Mouse (Mus musculus) embryonic facial prominence, embryonic 13.5 days (tissue): ENCODE measurements around the gene Ctnna2. TPM values are rescaled to one million over a fixed set of nuclear protein-coding genes. Genes with fewer than 3 reads are reported as not detected.

Experiments used
- ATAC-seq: fragments of 200-750 bp; cut with Nextera tagmentation; 2 replicates; pipeline ENCODE4 v1.8.0; 2017; ENCODE audit warnings: low read depth; ENCODE audit not compliant: insufficient number of reproducible peaks, insufficient read depth, low FRiP score, low TSS enrichment
- H3K27ac ChIP-seq: fragments of 300-500 bp; sonication (generic); 2 replicates; pipeline ENCODE4 v1.5.1; 2015; ENCODE audit warnings: moderate library complexity, mild to moderate bottlenecking, inconsistent platforms
- H3K27me3 ChIP-seq: fragments of 300-500 bp; sonication (generic); 2 replicates; pipeline ENCODE4 v1.6.1; 2015; ENCODE audit warnings: mild to moderate bottlenecking, inconsistent platforms
- H3K36me3 ChIP-seq: fragments of 300-500 bp; sonication (generic); 2 replicates; pipeline ENCODE4 v1.6.1; 2015; ENCODE audit warnings: mild to moderate bottlenecking, inconsistent platforms
- H3K4me1 ChIP-seq: fragments of 300-500 bp; sonication (generic); 2 replicates; pipeline ENCODE4 v1.6.1; 2015; ENCODE audit warnings: inconsistent platforms
- H3K4me2 ChIP-seq: fragments of 300-500 bp; sonication (generic); 2 replicates; pipeline ENCODE4 v1.6.1; 2015; ENCODE audit warnings: moderate library complexity, mild to moderate bottlenecking, inconsistent platforms
- H3K4me3 ChIP-seq: fragments of 300-500 bp; sonication (generic); 2 replicates; pipeline ENCODE4 v1.5.1; 2015; ENCODE audit warnings: mild to moderate bottlenecking, inconsistent platforms
- H3K9ac ChIP-seq: fragments of 300-500 bp; sonication (generic); 2 replicates; pipeline ENCODE4 v1.6.1; 2015; ENCODE audit warnings: mild to moderate bottlenecking, inconsistent platforms
- H3K9me3 ChIP-seq: fragments of 300-500 bp; sonication (generic); 2 replicates; pipeline ENCODE4 v1.6.1; 2016; ENCODE audit warnings: inconsistent platforms
- WGBS: fragments of 180-500 bp; shearing (Covaris S2); methylation state at CpG from one replicate; pipeline ENCODE4 v1.1.7; 2015; ENCODE audit warnings: mixed read lengths; 5-methylcytosine and 5-hydroxymethylcytosine counted together
- polyA plus RNA-seq: library from polyadenylated mRNA; unstranded; fragments of >200 nt; fragmentation: Nextera tagmentation; extraction: Ambion mirVana; gene quantifications from 2 replicates; pipeline ENCODE4 v1.2.1, GENCODE M21; 2015

Gene Ctnna2
- polyA plus RNA-seq, 1 experiment from 2014 or later: 9.1 TPM

DNA sequence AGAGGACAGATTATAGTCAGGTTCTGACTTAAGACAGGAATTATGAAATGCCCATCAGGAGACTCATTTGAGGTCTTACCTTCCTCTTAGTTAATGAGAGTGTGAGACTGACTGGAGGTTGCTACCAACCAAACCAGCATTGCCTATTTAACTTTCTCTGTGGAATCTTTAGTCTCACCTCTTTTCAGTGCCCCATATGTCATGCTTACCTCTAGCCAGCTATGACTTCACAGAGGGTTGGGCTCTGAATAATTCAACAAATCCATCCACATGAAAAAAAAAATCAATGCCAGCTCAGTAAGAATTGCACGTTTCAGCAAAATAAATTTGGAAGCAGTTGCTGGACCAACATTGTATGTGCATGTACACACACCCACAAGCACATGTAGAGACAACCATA is 562.5 kb downstream of the Ctnna2 start:
- no peak for ATAC-seq
- Histone ChIP-seq H3K36me3 (no peaks in the 10 kb centered on the region), H3K27ac (no peak overlapping the region), H3K9me3 (no peaks in the 10 kb centered on the region), H3K4me3 (no peak overlapping the region), H3K9ac (no peak overlapping the region), H3K4me1 (no peaks in the 10 kb centered on the region), H3K27me3 (no peaks in the 10 kb centered on the region), H3K4me2 (no peak overlapping the region)
- 75% methylated on average over 1 of the region's 1 CpGs for WGBS

GRCm38 (mm10) chr6:77413530-77413929 is 566.0 kb downstream of the Ctnna2 start:
- Histone ChIP-seq H3K27ac (no peak overlapping the region), H3K4me2 (no peak overlapping the region), H3K9ac (no peak overlapping the region), H3K27me3 (no peaks in the 10 kb centered on the region), H3K4me3 (no peak overlapping the region), H3K4me1 (no peaks in the 10 kb centered on the region), H3K9me3 (no peaks in the 10 kb centered on the region), H3K36me3 (no peaks in the 10 kb centered on the region)
- ATAC-seq: no peak
- WGBS: 83% methylated on average over 1 of the region's 1 CpGs

DNA sequence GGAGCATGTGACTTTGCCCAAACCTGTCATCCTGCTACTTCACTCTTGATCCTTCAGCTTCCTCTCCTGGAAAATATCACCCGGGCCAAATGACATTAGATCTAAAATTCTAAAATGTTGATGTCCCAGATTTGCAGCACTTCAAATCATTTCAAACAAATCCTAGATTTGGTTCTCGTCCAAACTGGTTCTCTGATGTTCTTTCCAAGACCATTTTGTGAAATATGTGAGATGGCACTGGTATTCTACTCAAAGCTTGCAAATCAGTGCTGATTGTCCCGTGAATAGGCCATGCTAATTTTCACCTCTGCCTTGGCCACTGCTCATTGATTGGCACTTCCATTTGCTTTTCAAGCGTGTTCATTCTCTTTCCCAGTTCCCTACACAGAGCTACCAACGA is 571.0 kb downstream of the Ctnna2 start:
- H3K4me1 ChIP-seq: no peaks in the 10 kb centered on the region
- ATAC-seq: no peak
- no peaks in the 10 kb centered on the region for H3K36me3 ChIP-seq
- no peak overlapping the region for H3K4me2 ChIP-seq
- no peaks in the 10 kb centered on the region for H3K27me3 ChIP-seq
- no peaks in the 10 kb centered on the region for H3K9me3 ChIP-seq
- H3K4me3 ChIP-seq: no peak overlapping the region
- H3K9ac ChIP-seq: no peak overlapping the region
- no peak overlapping the region for H3K27ac ChIP-seq
- WGBS: 74% methylated on average over 5 of the region's 5 CpGs

GRCm38 (mm10) chr6:77400751-77401150 is 578.7 kb downstream of the Ctnna2 start:
- Histone ChIP-seq H3K9me3 (no peaks in the 10 kb centered on the region), H3K36me3 (no peaks in the 10 kb centered on the region), H3K27me3 (no peaks in the 10 kb centered on the region), H3K4me1 (no peaks in the 10 kb centered on the region), H3K27ac (no peak overlapping the region), H3K4me3 (no peak overlapping the region), H3K4me2 (no peak overlapping the region), H3K9ac (no peak overlapping the region)
- 88% methylated on average over 6 of the region's 6 CpGs for WGBS
- ATAC-seq: no peak

DNA sequence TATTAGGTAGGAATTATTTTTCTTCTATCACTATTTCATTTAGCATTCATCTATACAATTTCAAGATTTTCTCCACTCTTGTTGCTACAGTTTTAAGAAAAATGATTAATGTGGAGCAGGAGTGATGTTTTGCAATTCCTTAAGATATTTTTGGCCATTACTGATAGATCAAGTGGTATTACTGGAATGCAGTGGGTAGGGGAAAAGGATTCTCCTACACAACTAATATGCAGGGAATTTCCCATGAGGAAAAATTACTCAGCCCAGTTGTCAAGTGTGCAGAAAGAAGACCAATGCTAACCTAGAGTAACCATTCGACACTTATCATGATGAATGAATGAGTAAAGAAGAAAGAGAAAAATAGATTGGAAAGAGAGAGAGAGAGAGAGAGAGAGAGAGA is 587.8 kb downstream of the Ctnna2 start:
- Histone ChIP-seq H3K9ac (no peak overlapping the region), H3K9me3 (no peaks in the 10 kb centered on the region), H3K36me3 (no peaks in the 10 kb centered on the region), H3K4me1 (no peaks in the 10 kb centered on the region), H3K27me3 (no peaks in the 10 kb centered on the region), H3K27ac (no peak overlapping the region), H3K4me3 (no peak overlapping the region), H3K4me2 (no peak overlapping the region)
- 80% methylated on average over 1 of the region's 1 CpGs for WGBS
- ATAC-seq: no peak

GRCm38 (mm10) chr6:77381309-77381708 is 598.2 kb downstream of the Ctnna2 start:
- ATAC-seq: no peak
- Histone ChIP-seq H3K9me3 (no peaks in the 10 kb centered on the region), H3K27ac (no peak overlapping the region), H3K4me2 (no peak overlapping the region), H3K27me3 (no peaks in the 10 kb centered on the region), H3K4me1 (no peaks in the 10 kb centered on the region), H3K36me3 (no peaks in the 10 kb centered on the region), H3K4me3 (no peak overlapping the region), H3K9ac (no peak overlapping the region)

DNA sequence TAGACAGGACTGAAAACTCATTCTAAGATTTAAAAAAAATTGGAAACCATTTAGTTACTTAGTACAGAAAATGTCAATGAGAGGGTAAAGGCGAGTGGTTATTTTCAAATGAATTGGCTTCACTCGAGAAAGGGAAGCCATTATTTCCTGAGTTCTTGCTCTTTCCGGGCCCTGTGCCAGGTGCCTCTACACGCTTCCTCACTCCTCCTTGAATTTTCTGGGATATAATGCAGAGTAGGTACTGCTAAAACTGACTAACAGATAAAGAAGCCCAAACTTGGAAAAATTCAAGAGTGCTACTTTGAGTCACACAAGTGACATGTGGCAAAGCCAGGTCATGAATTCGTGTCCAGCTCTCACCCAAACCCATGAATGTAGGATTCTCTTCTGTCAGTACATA is 606.4 kb downstream of the Ctnna2 start:
- ATAC-seq: no peak
- Histone ChIP-seq H3K27ac (no peak overlapping the region), H3K9ac (no peak overlapping the region), H3K4me2 (no peak overlapping the region), H3K9me3 (no peaks in the 10 kb centered on the region), H3K27me3 (no peaks in the 10 kb centered on the region), H3K4me3 (no peak overlapping the region), H3K36me3 (no peaks in the 10 kb centered on the region), H3K4me1 (no peaks in the 10 kb centered on the region)
- WGBS: 52% methylated on average over 5 of the region's 5 CpGs

DNA sequence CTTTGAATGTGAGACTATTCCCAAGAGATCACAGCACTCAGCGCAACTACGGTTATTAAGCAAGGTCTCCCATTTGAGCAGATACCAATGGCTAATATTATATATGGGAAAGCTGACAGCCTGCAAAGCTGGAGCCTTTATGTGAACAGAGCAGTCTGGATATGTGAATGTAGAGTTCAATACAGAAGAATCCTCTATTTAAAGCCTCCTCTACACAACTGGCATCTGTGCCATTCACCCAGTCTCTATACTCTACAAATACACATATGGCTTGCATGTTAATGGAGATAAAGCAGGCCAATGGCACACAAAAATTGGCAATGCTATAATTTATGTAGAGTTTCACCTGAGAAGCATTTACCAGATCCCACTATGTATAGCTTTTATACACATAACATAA is 608.4 kb downstream of the Ctnna2 start:
- Histone ChIP-seq H3K4me1 (no peaks in the 10 kb centered on the region), H3K4me3 (no peak overlapping the region), H3K27me3 (no peaks in the 10 kb centered on the region), H3K9me3 (no peaks in the 10 kb centered on the region), H3K4me2 (no peak overlapping the region), H3K9ac (no peak overlapping the region), H3K27ac (no peak overlapping the region), H3K36me3 (no peaks in the 10 kb centered on the region)
- ATAC-seq: no peak
- 89% methylated on average over 2 of the region's 2 CpGs for WGBS

GRCm38 (mm10) chr6:77358471-77358837 is 621.0 kb downstream of the Ctnna2 start:
- no peak for ATAC-seq
- no peak overlapping the region for H3K9ac ChIP-seq
- no peaks in the 10 kb centered on the region for H3K36me3 ChIP-seq
- no peaks in the 10 kb centered on the region for H3K27me3 ChIP-seq
- no peak overlapping the region for H3K4me2 ChIP-seq
- no peak overlapping the region for H3K4me3 ChIP-seq
- WGBS: 72% methylated on average over 6 of the region's 6 CpGs
- no peaks in the 10 kb centered on the region for H3K9me3 ChIP-seq
- no peaks in the 10 kb centered on the region for H3K4me1 ChIP-seq
- H3K27ac ChIP-seq: no peak overlapping the region

DNA sequence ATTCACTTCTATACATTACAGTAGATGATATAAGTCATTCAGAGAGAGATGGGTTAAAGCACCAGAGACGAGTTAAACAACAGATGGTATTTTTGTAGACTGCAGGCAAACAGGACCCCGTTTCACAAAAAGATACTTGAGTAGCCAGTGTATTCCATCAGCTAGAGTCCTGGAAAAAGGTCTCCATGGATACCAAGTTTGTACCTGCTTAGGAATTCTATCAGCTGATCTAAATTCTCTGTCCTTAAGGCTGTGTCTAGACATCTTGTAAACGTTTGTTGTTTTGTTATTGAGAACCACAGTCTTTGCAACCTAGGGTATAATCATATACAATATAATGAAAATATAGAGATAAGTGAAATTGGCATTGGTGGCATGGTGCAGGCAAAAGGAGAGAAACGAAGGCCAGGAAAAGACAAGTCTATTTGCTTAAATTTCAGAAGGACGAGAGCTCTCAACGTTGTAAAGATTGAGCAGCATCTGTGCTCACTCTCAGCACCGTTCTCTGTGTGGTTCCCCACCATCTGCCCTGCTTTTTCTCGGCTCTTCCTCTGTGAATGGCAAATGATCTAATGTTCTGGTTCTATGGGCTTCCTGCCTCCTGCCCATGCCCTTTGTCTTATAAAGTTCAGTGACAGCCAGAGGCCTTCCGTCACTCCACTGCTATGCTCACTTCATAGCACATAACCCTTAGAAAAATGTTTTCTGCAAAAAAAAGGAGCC is 621.6 kb downstream of the Ctnna2 start:
- no peaks in the 10 kb centered on the region for H3K4me1 ChIP-seq
- no peak overlapping the region for H3K27ac ChIP-seq
- no peaks in the 10 kb centered on the region for H3K27me3 ChIP-seq
- H3K36me3 ChIP-seq: no peaks in the 10 kb centered on the region
- 73% methylated on average over 9 of the region's 9 CpGs for WGBS
- H3K4me3 ChIP-seq: no peak overlapping the region
- H3K9me3 ChIP-seq: no peaks in the 10 kb centered on the region
- no peak overlapping the region for H3K4me2 ChIP-seq
- H3K9ac ChIP-seq: no peak overlapping the region
- no peak for ATAC-seq

GRCm38 (mm10) chr6:77354826-77355225 is 624.7 kb downstream of the Ctnna2 start:
- Histone ChIP-seq H3K36me3 (no peaks in the 10 kb centered on the region), H3K4me2 (no peak overlapping the region), H3K4me1 (no peaks in the 10 kb centered on the region), H3K9me3 (no peaks in the 10 kb centered on the region), H3K4me3 (no peak overlapping the region), H3K9ac (no peak overlapping the region), H3K27ac (no peak overlapping the region), H3K27me3 (no peaks in the 10 kb centered on the region)
- no peak for ATAC-seq
- 26% methylated on average over 1 of the region's 1 CpGs for WGBS

DNA sequence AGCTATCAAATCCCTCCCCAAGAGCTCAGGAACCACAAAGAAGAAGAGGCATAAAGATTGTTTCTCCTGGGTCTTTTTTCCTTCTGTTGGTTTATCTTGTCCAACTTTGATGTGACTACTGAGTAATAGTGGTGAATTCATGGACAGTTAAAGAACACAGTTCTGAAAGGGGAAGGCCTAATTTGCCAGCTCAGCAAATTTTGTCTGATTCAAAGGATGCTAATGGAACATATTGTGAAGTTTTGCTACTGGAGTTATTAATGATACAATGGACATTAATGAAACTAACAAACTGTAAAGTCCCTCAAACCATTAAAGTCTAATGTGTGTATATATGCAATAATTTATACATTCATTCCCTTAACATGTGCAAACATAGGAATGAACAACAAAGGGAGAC is 635.7 kb downstream of the Ctnna2 start:
- H3K36me3 ChIP-seq: no peaks in the 10 kb centered on the region
- peaks cover 6% of the 10 kb centered on the region; the same call in 1 of the 2 replicates for H3K4me1 ChIP-seq
- no peak overlapping the region for H3K27ac ChIP-seq
- no peaks in the 10 kb centered on the region for H3K27me3 ChIP-seq
- H3K4me3 ChIP-seq: no peak overlapping the region
- no peak overlapping the region for H3K4me2 ChIP-seq
- ATAC-seq: no peak
- H3K9me3 ChIP-seq: no peaks in the 10 kb centered on the region
- H3K9ac ChIP-seq: no peak overlapping the region

- H3K27me3 ChIP-seq: no peaks in the 10 kb centered on the region
- WGBS: 87% methylated on average over 2 of the region's 2 CpGs
- H3K4me2 ChIP-seq: no peak overlapping the region
- H3K4me3 ChIP-seq: no peak overlapping the region
- no peak overlapping the region for H3K9ac ChIP-seq
- H3K4me1 ChIP-seq: no peaks in the 10 kb centered on the region
- H3K27ac ChIP-seq: no peak overlapping the region
- H3K9me3 ChIP-seq: no peaks in the 10 kb centered on the region
- no peaks in the 10 kb centered on the region for H3K36me3 ChIP-seq
- ATAC-seq: no peak
Measured at GRCm38 (mm10) chr6:77335537-77335936, 644.0 kb downstream of the Ctnna2 start.
